Mouse (Mus musculus) limb, embryonic 13.5 days (tissue): ENCODE measurements at regions not wholly inside any gene's neighbourhood (a gene's known extent, or its start where the extent isn't known, plus 50 kb on each side); places are given as distances from the start of the nearest gene placed in this dataset.
A peak's percentile ranks its signal among the peaks of the same experiment; 100 is the strongest.

Experiments used
- ATAC-seq: fragments of 200-750 bp; cut with Nextera tagmentation; 2 replicates; pipeline ENCODE4 v1.8.0; 2017; ENCODE audit warnings: low read depth, moderate number of reproducible peaks, moderate TSS enrichment; ENCODE audit not compliant: low FRiP score
- H3K27ac ChIP-seq: fragments of 300-500 bp; sonication (generic); 2 replicates; pipeline ENCODE4 v1.5.1; 2015; ENCODE audit warnings: inconsistent platforms, mild to moderate bottlenecking, moderate library complexity
- H3K27me3 ChIP-seq: fragments of 300-500 bp; sonication (generic); 2 replicates; pipeline ENCODE4 v1.6.1; 2015; ENCODE audit warnings: mild to moderate bottlenecking, inconsistent platforms
- H3K36me3 ChIP-seq: fragments of 300-500 bp; sonication (generic); 2 replicates; pipeline ENCODE4 v1.6.1; 2015; ENCODE audit warnings: inconsistent platforms, mild to moderate bottlenecking, moderate library complexity
- H3K4me1 ChIP-seq: fragments of 300-500 bp; sonication (generic); 2 replicates; pipeline ENCODE4 v1.6.1; 2015; ENCODE audit warnings: inconsistent platforms
- H3K4me2 ChIP-seq: fragments of 300-500 bp; sonication (generic); replicated peaks from 2 replicates; pipeline ENCODE4 v1.6.1; 2015; ENCODE audit warnings: inconsistent platforms, mild to moderate bottlenecking, moderate library complexity
- H3K4me3 ChIP-seq: fragments of 300-500 bp; sonication (generic); 2 replicates; pipeline ENCODE4 v1.5.1; 2015; ENCODE audit warnings: moderate library complexity, mild to moderate bottlenecking, inconsistent platforms
- H3K9ac ChIP-seq: fragments of 300-500 bp; sonication (generic); 2 replicates; pipeline ENCODE4 v1.6.1; 2015; ENCODE audit warnings: mild to moderate bottlenecking, inconsistent platforms
- H3K9me3 ChIP-seq: fragments of 300-500 bp; sonication (generic); 2 replicates; pipeline ENCODE4 v1.6.1; 2016; ENCODE audit warnings: inconsistent platforms
- WGBS: fragments of 180-500 bp; shearing (Covaris S2); methylation state at CpG from one replicate; pipeline ENCODE4 v1.1.7; 2015; 5-methylcytosine and 5-hydroxymethylcytosine counted together

DNA sequence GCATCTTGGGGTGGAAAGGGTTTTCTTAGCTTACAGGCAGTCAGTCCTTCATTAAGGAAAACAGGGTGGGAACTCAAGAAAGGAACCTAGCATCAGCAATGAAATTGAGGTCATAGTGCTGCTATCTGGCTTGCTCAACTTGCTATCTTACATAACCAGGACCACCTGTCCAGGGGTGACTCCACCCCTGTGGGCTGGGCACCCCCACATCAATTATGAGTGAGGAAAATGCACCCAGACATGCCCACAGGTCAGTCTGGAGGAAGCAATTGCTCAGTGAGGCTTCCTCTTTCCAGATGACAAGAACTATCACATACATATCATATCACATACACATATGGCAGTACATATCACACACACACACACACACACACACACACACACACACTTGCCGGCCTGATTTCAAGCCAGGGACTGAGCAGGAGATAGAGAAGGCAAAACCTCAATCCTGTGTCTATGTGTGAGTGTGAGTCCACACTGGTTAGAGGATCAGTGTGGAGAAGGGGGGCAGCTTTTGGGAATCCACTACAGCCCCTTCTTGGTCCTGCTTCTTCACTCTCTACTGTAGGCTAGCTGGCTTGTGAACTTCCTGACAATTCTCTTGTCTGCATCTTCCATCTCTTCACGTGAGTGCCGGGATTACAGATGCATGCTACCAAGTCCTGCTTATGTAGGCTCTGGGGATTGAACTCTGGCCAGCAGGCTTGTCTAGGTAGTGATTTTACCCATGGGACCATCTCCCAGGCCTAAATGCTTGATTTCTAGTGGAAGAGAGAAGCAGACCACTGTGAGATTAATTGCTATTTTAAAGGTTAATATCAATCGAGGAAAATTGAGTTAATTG lies 96.4 kb upstream of the Pgrmc2 start:
- H3K36me3 ChIP-seq = no peaks in the 10 kb centered on the region
- H3K9me3 ChIP-seq = no peaks in the 10 kb centered on the region
- peaks cover 11% of the 10 kb centered on the region for H3K4me1 ChIP-seq
- no peak overlapping the region for H3K9ac ChIP-seq
- no peak for ATAC-seq
- H3K27me3 ChIP-seq = peaks cover 15% of the 10 kb centered on the region
- H3K4me2 ChIP-seq = no peak overlapping the region
- H3K4me3 ChIP-seq = no peak overlapping the region
- 63% methylated on average over 4 of the region's 4 CpGs for WGBS
- no peak overlapping the region for H3K27ac ChIP-seq

DNA sequence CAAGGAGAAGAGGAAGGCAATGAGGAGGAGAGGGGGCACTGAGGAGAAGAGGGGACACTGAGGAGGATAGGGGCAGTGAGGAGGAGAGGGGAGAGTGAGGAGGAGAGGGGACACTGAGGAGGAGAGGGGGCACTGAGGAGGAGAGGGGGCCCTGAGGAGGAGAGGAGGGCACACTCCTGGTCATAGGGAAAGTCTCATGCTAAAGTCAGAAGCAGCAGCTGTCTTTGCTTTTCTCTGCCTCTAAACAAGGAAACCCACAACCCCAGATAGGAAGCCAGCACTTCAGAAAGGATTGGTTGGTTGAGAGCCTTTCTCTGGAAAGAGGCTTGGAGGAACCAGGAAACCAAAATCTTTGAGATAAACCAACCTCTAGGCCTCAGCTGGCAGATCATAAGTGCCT lies 94.3 kb upstream of the Pgrmc2 start:
- Histone ChIP-seq H3K27me3 (0 out of 2 replicates have a peak, but pooled peaks cover 4% of the 10 kb centered on the region), H3K36me3 (no peaks in the 10 kb centered on the region), H3K9ac (no peak overlapping the region), H3K27ac (no peak overlapping the region), H3K9me3 (no peaks in the 10 kb centered on the region), H3K4me1 (peaks cover 16% of the 10 kb centered on the region; the same call in 1 of the 2 replicates), H3K4me2 (no peak overlapping the region), H3K4me3 (no peak overlapping the region)
- no peak for ATAC-seq

DNA sequence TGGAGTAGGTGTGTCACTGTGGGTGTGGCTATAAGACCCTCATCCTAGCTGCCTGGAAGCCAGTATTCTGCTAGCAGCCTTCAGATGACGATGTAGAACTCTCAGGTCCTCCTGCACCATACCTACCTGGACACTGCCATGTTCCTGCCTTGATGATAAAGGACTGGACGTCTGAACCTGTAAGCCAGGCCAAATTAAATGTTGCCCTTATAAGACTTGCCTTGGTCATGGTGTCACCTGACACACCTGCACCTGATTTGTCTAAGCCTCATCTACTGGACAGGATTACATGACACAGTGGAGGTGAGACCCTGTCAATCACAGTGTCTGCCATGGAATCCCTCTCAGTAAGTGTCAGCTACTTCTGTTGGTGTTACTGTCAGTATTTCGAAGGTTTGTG lies 92.5 kb upstream of the Pgrmc2 start:
- Histone ChIP-seq H3K9me3 (no peaks in the 10 kb centered on the region), H3K4me2 (no peak overlapping the region), H3K27ac (no peak overlapping the region), H3K4me1 (0 out of 2 replicates have a peak, but pooled peaks cover 16% of the 10 kb centered on the region), H3K9ac (no peak overlapping the region), H3K27me3 (0 out of 2 replicates have a peak, but pooled peaks cover 3% of the 10 kb centered on the region), H3K4me3 (no peak overlapping the region), H3K36me3 (no peaks in the 10 kb centered on the region)
- 84% methylated on average over 3 of the region's 3 CpGs for WGBS
- no peak for ATAC-seq

DNA sequence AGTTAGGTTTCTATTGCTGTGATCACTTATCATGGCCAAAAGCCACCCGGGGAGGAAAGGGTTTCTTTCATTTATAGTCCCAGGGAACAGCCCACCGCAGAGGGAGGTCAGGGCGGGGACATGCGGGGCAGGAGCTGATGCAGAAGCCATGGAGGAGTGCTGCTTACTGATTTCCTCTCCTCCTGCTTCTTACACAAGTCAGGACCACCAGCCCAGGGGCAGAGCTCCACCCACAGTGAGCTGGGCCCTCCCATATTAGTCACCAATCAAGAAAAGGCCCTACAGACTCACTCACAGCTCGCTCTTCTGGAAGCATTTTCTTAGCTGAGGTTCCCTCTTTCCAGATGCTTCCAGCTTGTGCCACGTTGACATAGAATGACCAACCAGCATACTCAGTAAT lies 90.7 kb upstream of the Pgrmc2 start:
- 43% methylated on average over 6 of the region's 6 CpGs for WGBS
- 0 out of 2 replicates have a peak, but pooled peaks cover 16% of the 10 kb centered on the region for H3K4me1 ChIP-seq
- 0 out of 2 replicates have a peak, but pooled peaks have one; percentile 33 for ATAC-seq
- H3K27ac ChIP-seq = no peak overlapping the region
- H3K27me3 ChIP-seq = no peaks in the 10 kb centered on the region
- H3K4me3 ChIP-seq = no peak overlapping the region
- no peaks in the 10 kb centered on the region for H3K9me3 ChIP-seq
- H3K9ac ChIP-seq = no peak overlapping the region
- H3K36me3 ChIP-seq = no peaks in the 10 kb centered on the region
- H3K4me2 ChIP-seq = no peak overlapping the region

DNA sequence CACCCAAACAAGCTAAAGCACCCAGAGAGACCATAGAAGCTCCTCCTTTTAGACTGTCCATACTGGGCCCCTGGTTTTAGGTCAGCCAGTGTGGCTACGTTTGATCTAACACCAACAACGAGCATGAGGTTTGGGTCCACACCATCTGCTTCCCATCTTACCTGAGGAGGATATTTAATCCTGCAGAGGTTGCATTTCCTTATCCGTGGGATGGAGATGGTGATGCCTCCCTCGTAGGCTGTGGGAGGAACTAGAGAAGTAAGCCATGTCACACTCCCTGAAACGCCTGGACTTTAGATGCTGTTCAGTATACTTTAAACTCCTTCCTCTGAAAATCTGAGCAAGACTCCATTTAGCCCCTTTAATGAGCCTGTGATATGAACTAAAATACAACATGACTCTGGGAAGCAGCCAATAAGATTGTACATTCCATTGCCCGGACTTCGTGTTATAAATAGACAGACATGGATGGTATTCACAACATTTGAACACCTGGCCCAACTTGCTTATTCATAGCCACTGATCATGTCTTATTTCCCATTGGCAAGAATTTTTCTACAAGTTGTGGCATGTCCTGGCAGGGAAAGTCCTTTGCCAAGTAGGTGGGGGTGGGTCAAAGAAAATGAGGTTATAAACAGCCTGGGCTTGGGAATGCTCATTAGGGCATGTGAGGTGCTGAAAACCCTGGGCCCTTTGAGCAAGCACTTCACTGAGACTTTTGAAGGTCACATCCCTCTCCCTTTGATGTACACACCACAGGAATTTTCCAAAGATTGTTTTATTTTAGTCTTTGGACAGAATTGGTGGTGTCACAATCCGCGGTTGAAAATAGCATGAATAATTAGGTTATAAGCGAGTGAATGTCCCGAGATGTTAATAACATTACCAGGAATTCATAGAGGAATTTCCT lies 89.7 kb upstream of the Pgrmc2 start:
- H3K4me2 ChIP-seq = no peak overlapping the region
- H3K9me3 ChIP-seq = peaks cover 3% of the 10 kb centered on the region; the same call in 1 of the 2 replicates
- no peak overlapping the region for H3K4me3 ChIP-seq
- WGBS = 50% methylated on average over 11 of the region's 11 CpGs
- no peak overlapping the region for H3K9ac ChIP-seq
- 0 out of 2 replicates have a peak, but pooled peaks cover 16% of the 10 kb centered on the region for H3K4me1 ChIP-seq
- no peaks in the 10 kb centered on the region for H3K27me3 ChIP-seq
- no peak overlapping the region; the same call in 1 of the 2 replicates for H3K27ac ChIP-seq
- no peaks in the 10 kb centered on the region for H3K36me3 ChIP-seq
- ATAC-seq = no peak

DNA sequence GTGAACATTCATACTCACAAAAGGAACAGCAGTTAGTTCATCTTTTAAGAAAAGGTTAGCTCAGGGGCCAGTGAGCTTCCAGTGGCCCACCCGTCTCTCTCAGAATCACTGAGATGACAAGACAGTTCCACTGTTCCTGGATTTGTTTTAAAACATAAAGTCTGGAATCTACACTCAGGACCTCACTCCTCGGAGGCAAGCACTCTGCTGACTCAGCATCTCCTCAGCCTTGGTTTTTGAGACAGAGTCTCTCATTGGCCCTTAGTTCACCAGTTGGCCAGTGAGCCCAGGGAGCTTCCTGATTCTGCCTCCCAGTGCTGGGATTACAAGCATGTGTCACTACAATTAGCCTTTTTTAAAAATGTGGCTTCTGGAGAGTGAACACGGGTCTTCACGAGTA lies 88.9 kb upstream of the Pgrmc2 start:
- 88% methylated on average over 4 of the region's 4 CpGs for WGBS

DNA sequence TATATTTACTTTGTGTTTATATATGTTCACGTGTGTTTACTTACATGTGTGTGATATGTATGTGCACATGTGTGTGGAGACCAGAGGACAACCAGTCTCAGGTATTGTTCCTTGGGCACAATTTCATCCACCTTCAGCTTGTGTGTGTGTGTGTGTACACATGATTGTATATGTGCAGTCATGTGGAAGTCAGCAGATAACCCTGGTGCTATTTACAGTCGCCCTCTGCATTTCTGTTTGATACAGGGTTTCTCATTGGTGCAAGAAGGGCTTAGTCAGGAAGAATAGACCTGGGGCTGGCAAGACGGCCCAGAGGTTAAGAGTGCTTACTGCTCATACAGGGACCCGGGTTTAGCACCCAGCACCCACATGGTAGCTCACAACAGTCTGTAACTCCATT lies 88.5 kb upstream of the Pgrmc2 start:
- Histone ChIP-seq H3K9ac (no peak overlapping the region), H3K4me2 (no peak overlapping the region), H3K9me3 (peaks cover 3% of the 10 kb centered on the region; the same call in 1 of the 2 replicates), H3K27me3 (no peaks in the 10 kb centered on the region), H3K27ac (no peak overlapping the region), H3K36me3 (no peaks in the 10 kb centered on the region), H3K4me1 (0 out of 2 replicates have a peak, but pooled peaks cover 16% of the 10 kb centered on the region), H3K4me3 (no peak overlapping the region)
- ATAC-seq = no peak
- WGBS = 82% methylated on average over 4 of the region's 4 CpGs

More for the DNA sequence above, 88.9 kb upstream of the Pgrmc2 start:
- Histone ChIP-seq H3K4me2 (no peak overlapping the region), H3K4me1 (0 out of 2 replicates have a peak, but pooled peaks cover 16% of the 10 kb centered on the region), H3K27ac (no peak overlapping the region), H3K4me3 (no peak overlapping the region), H3K36me3 (no peaks in the 10 kb centered on the region), H3K9ac (no peak overlapping the region), H3K27me3 (no peaks in the 10 kb centered on the region), H3K9me3 (peaks cover 3% of the 10 kb centered on the region; the same call in 1 of the 2 replicates)
- no peak for ATAC-seq

DNA sequence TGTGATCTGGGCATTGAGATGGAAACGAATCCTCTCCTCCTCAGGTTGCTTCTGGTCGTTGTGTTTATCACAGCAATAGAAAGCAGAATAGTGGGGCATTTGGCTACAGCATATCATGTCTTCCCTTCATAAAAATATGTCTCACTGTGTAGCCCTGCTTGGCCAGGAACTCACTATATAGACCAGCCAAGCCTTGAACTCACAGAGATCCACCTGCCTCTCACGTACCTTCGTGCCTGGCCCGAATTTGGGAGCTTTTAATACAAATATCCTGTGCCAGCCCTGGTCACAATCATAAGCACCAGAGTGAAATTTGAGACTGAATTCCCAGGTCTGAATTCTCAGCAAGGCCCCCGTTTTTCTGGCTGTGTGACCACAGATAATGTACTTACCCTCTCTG lies 87.7 kb upstream of the Pgrmc2 start:
- 66% methylated on average over 6 of the region's 6 CpGs for WGBS
- peaks cover 3% of the 10 kb centered on the region; the same call in 1 of the 2 replicates for H3K9me3 ChIP-seq
- ATAC-seq = no peak

DNA sequence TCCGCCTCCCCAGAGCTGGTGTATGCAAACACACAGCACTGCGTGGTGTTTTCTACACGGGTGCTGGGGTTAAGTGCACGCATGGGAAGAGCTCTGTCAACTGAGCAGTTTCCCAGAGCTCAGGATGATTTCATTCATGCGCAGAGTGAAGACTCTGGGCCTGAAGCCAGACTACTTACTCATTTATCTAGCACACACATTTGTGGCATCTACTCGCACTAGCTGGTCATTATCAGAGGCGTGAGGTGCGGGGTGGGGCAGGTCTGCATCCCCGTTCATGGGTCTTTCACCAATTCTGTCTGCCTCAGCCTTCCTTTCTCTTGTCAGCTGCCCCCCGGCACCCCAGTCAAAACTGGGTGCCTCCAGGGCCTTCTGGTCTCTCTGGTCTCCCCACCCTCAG lies 86.6 kb upstream of the Pgrmc2 start:
- 85% methylated on average over 10 of the region's 10 CpGs for WGBS
- 0 out of 2 replicates have a peak, but pooled peaks cover 16% of the 10 kb centered on the region for H3K4me1 ChIP-seq

More for the DNA sequence above, 87.7 kb upstream of the Pgrmc2 start:
- Histone ChIP-seq H3K36me3 (no peaks in the 10 kb centered on the region), H3K4me3 (no peak overlapping the region), H3K9ac (no peak overlapping the region), H3K4me2 (no peak overlapping the region), H3K27ac (no peak overlapping the region), H3K27me3 (no peaks in the 10 kb centered on the region), H3K4me1 (0 out of 2 replicates have a peak, but pooled peaks cover 16% of the 10 kb centered on the region)

DNA sequence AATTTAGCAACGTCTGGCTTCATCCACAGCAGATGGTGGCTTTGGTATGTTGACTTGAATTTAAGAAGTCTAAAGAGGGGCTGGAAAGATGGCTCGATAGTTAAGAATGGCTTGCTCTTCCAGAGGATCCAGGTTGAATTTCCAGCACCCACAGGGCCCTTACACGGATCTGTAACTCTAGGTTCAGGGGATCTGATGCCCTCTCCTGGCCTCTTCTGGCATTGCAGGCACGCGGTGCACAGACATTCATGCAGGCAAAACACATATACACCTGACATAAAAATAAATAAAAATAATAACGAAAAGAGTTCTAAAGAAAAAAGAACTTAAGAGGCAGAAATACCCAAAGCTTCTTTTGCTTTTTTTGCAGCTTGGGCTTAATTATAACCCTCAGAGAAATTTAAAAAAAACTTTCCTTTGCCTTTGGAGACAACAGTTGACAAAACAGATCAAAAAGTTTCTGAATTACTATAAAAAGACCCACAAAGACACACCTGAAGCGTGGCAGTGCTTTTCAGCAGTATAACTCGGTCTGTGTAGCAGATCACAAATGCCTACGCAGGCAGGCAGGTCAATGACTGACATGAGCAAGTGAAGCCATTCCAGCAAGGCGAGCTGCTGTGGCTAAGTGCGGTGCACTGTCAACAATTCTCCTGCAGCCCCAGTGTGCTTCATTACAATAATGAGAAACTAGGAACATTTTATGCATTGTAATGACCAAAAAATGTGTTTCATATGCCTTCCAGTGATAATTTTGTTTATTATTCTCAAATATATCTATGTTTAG lies 85.5 kb upstream of the Pgrmc2 start:
- Histone ChIP-seq H3K4me1 (0 out of 2 replicates have a peak, but pooled peaks cover 13% of the 10 kb centered on the region), H3K9ac (no peak overlapping the region), H3K9me3 (peaks cover 3% of the 10 kb centered on the region; the same call in 1 of the 2 replicates), H3K4me3 (no peak overlapping the region), H3K27ac (no peak overlapping the region), H3K4me2 (no peak overlapping the region), H3K36me3 (no peaks in the 10 kb centered on the region), H3K27me3 (no peaks in the 10 kb centered on the region)
- WGBS = 83% methylated on average over 11 of the region's 11 CpGs
- no peak for ATAC-seq

More for the DNA sequence above, 86.6 kb upstream of the Pgrmc2 start:
- Histone ChIP-seq H3K36me3 (no peaks in the 10 kb centered on the region), H3K4me3 (no peak overlapping the region), H3K27me3 (no peaks in the 10 kb centered on the region), H3K9me3 (peaks cover 3% of the 10 kb centered on the region; the same call in 1 of the 2 replicates), H3K9ac (no peak overlapping the region), H3K27ac (no peak overlapping the region), H3K4me2 (no peak overlapping the region)
- ATAC-seq = no peak

DNA sequence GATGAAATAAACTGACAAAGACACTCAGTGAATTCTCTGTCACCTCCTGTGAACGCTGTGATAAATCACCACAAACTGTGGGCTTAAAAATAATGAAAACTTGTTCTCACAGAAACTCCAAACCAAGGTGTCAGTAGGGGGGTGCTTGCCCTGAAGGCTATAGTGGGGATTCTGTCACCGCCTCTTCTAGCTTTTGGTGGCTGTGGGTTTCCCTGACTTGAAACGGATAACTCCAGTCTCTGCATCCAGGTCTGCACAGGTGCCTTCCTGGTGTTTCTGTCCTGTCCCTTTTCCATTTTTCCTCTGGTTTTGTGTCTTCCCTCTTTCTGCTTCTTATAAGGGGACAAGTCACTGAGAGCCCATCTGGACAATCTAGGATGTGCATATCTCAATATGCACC lies 84.6 kb upstream of the Pgrmc2 start:
- Histone ChIP-seq H3K4me2 (no peak overlapping the region), H3K9me3 (peaks cover 3% of the 10 kb centered on the region; the same call in 1 of the 2 replicates), H3K4me1 (0 out of 2 replicates have a peak, but pooled peaks cover 4% of the 10 kb centered on the region), H3K27ac (no peak overlapping the region), H3K27me3 (no peaks in the 10 kb centered on the region), H3K4me3 (no peak overlapping the region), H3K9ac (no peak overlapping the region), H3K36me3 (no peaks in the 10 kb centered on the region)
- no peak for ATAC-seq
- WGBS = 89% methylated on average over 3 of the region's 3 CpGs
